Mouse (Mus musculus) adrenal gland, adult 10 weeks (tissue): ENCODE results near the gene Tubgcp2. TPM values are rescaled to one million over a fixed set of nuclear protein-coding genes. Genes with fewer than 3 reads are reported as not detected.

Experiments
- polyA plus RNA-seq: library from polyadenylated mRNA; stranded (reverse); fragments of 350-450 nt; fragmentation: Illumina TruSeq; extraction: RNeasy Lipid Tissue Mini Kit (QIAGEN cat#74804); gene quantifications from one replicate; pipeline ENCODE4 v1.2.3, GENCODE M21; 2014; ENCODE audit warnings: low read depth, low replicate concordance

The Tubgcp2 gene
- 25.7 TPM for polyA plus RNA-seq

DNA sequence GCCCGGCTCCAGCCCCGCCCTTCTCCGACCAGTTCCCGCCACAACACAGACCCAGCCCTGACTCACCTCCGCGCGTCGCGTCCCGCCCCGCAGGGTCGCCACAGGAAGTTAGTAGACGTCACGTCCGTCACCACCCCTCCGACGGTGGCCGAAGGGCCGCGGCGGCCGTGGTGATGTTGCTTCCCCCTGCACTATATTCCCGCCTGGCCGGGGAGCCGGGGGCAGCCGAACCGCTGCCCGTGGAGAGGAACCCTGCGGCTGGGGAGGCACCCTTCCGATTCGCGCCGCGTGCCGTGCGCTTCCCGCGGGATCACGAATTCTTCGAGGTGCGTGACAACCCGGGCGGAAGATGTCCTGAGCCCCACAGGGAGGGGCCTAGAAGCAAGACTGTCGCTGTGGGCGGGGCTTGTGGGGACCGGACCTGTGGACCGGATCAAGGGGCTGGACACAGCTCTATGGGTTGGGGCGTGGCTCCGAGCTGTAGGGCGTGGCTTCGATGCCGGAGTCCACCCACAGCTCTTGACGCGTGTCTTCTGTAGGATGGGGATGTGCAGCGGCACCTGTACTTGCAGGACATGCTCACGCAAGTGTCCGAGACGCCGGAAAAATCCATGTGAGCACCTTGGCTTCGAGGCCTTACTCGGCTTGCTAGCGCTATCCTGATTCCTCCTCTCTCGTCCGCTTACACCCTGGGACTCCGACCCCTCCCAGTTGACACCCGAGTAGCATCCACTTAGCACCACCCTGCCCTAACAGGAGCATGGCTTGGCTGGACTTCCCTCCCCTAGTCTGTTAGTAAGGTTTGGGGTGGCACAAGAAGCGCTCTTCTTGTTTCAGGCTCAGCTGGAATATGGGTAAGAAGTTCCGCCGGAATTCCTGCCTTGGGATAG is at the start of gene Tubgcp2, which contains the start of gene Zfp511:
Tubgcp2 (minus strand) TSS at position 389 of the 890 bp plus-strand sequence.
Zfp511 (plus strand) TSS at position 111 of the 890 bp plus-strand sequence.

GRCm38 (mm10) chr7:140082242-140082678 is 45.8 kb upstream of the Tubgcp2 start, which contains the start of gene Caly:
Gene Caly, minus strand, starts transcription at chr7:140082548.

GRCm38 (mm10) chr7:140048361-140049114 is 12.1 kb upstream of the Tubgcp2 start, which contains the start of gene Msx3:
Gene Msx3, minus strand, starts transcription at chr7:140049089.

GRCm38 (mm10) chr7:139992406-139992805 is 44.1 kb downstream of the Tubgcp2 start, which contains the start of gene Adam8:
Gene Adam8, minus strand, starts transcription at chr7:139992562.

GRCm38 (mm10) chr7:139978278-139978892 is 58.1 kb downstream of the Tubgcp2 start, which contains the start of gene 6430531B16Rik:
Gene 6430531B16Rik, minus strand, starts transcription at chr7:139978755.

Other genes starting within 250 kb of the Tubgcp2 start
- gene Adgra1, start 202.5 kb downstream of the Tubgcp2 start, polyA plus RNA-seq: 3.8 TPM
- gene Kndc1, start 142.0 kb downstream of the Tubgcp2 start, polyA plus RNA-seq: 0.17 TPM
- not detected for gene Utf1, start 92.9 kb downstream of the Tubgcp2 start, polyA plus RNA-seq
- gene 6430531B16Rik, start 57.9 kb downstream of the Tubgcp2 start, polyA plus RNA-seq: not detected
- gene Adam8, start 44.1 kb downstream of the Tubgcp2 start, polyA plus RNA-seq: 0.23 TPM
- 10.6 TPM for gene Zfp511, start 278 bp downstream of the Tubgcp2 start, polyA plus RNA-seq
- not detected for gene Msx3, start 12.4 kb upstream of the Tubgcp2 start, polyA plus RNA-seq
- not detected for gene Caly, start 45.9 kb upstream of the Tubgcp2 start, polyA plus RNA-seq
- gene Prap1, start 56.7 kb upstream of the Tubgcp2 start, polyA plus RNA-seq: not detected
- gene Fuom, start 65.8 kb upstream of the Tubgcp2 start, polyA plus RNA-seq: 21.3 TPM
- 10.3 TPM for gene Paox, start 79.1 kb upstream of the Tubgcp2 start, polyA plus RNA-seq
- gene Echs1, start 79.8 kb upstream of the Tubgcp2 start, polyA plus RNA-seq: 264 TPM
- gene Mtg1, start 100.9 kb upstream of the Tubgcp2 start, polyA plus RNA-seq: 7.0 TPM
- gene Sprn, start 118.2 kb upstream of the Tubgcp2 start, polyA plus RNA-seq: 1.6 TPM
- gene Olfr522, start 128.1 kb upstream of the Tubgcp2 start, polyA plus RNA-seq: not detected
- gene Olfr523, start 136.5 kb upstream of the Tubgcp2 start, polyA plus RNA-seq: not detected
- not detected for gene Olfr524, start 169.3 kb upstream of the Tubgcp2 start, polyA plus RNA-seq
- gene Cd163l1, start 181.6 kb upstream of the Tubgcp2 start, polyA plus RNA-seq: not detected
- not detected for gene 5830411N06Rik, start 210.6 kb upstream of the Tubgcp2 start, polyA plus RNA-seq